13 mouse cellular contexts compared by ENCODE assay signal in genomic region chr2:58667298-58667697, GRCm38 (mm10).
A peak's percentile ranks its signal among the peaks of the same experiment; 100 is the strongest.
DNase-seq lines count a peak whose midpoint lies in the region; ATAC-seq and TF ChIP-seq lines count a peak whose summit lies in the region.
"Had no signal": no experiment of that assay in that cellular context is flagged by ENCODE, and none has a peak within 500 bp of the region (broad histone marks: within the 10 kb centered on the region; RNA-seq: fewer than 3 reads in every experiment).

No protein-coding gene starts in this region.

- ATAC-seq in midbrain, embryonic 14.5 days (ENCODE audit: low FRiP score, low TSS enrichment) = no peak
- ATAC-seq in granulocyte monocyte progenitor cell, adult 5-6 weeks (replicated peaks; ENCODE audit: poor library complexity, severe bottlenecking) = peak; percentile 37; the same call in 1 of the 2 replicates
- no peak for ATAC-seq in lung, postnatal 0 days

- H3K36me3 ChIP-seq in midbrain, embryonic 10.5 days = no peaks in the 10 kb centered on the region
- no peaks in the 10 kb centered on the region for H3K36me3 ChIP-seq in midbrain, embryonic 14.5 days (ENCODE audit: control insufficient read depth, insufficient read depth, low read length)
- no peaks in the 10 kb centered on the region for H3K36me3 ChIP-seq in lung, postnatal 0 days (ENCODE audit: insufficient read depth, low read length)
- H3K36me3 ChIP-seq: embryonic facial prominence, embryonic 13.5 days; G1E; limb, embryonic 15.5 days had no signal

- H3K9ac ChIP-seq in midbrain, embryonic 14.5 days (replicated peaks; ENCODE audit: low read length) = no peak overlapping the region
- H3K9ac ChIP-seq in lung, postnatal 0 days (replicated peaks; ENCODE audit: low read depth) = no peak overlapping the region
- H3K9ac ChIP-seq: embryonic facial prominence, embryonic 13.5 days; limb, embryonic 15.5 days had no signal

- peaks cover 7% of the 10 kb centered on the region; the same call in 1 of the 2 replicates for H3K9me3 ChIP-seq in midbrain, embryonic 10.5 days (replicated peaks)
- H3K9me3 ChIP-seq in midbrain, embryonic 14.5 days (ENCODE audit: control insufficient read depth, low read length) = peaks cover 3% of the 10 kb centered on the region; the same call in 1 of the 2 replicates
- H3K9me3 ChIP-seq in lung, postnatal 0 days (ENCODE audit: low read length) = no peaks in the 10 kb centered on the region
- H3K9me3 ChIP-seq: limb, embryonic 15.5 days had no signal

- no peaks in the 10 kb centered on the region for H3K27me3 ChIP-seq in midbrain, embryonic 10.5 days (ENCODE audit: low read depth, poor library complexity, severe bottlenecking)
- 0 out of 2 replicates have a peak, but pooled peaks cover 4% of the 10 kb centered on the region for H3K27me3 ChIP-seq in midbrain, embryonic 14.5 days (ENCODE audit: control insufficient read depth, insufficient read depth, low read length)
- H3K27me3 ChIP-seq in lung, postnatal 0 days (replicated peaks; ENCODE audit: insufficient read depth, low read length) = no peaks in the 10 kb centered on the region
- H3K27me3 ChIP-seq: limb, embryonic 15.5 days had no signal

- no peak for TF ChIP-seq CTCF in lung, postnatal 0 days (IDR thresholded peaks at IDR 0.05)

- H3K27ac ChIP-seq in midbrain, embryonic 10.5 days (replicated peaks) = no peak overlapping the region
- no peak overlapping the region for H3K27ac ChIP-seq in midbrain, embryonic 14.5 days (replicated peaks; ENCODE audit: low read depth, low read length)
- H3K27ac ChIP-seq in lung, postnatal 0 days (ENCODE audit: low read length) = no peak overlapping the region
- H3K27ac ChIP-seq: embryonic facial prominence, embryonic 13.5 days; left cerebral cortex, adult 2 months; limb, embryonic 15.5 days had no signal

- peaks cover 13% of the 10 kb centered on the region for H3K4me1 ChIP-seq in midbrain, embryonic 10.5 days
- H3K4me1 ChIP-seq in midbrain, embryonic 14.5 days (ENCODE audit: control insufficient read depth, insufficient read depth, low read length) = 0 out of 2 replicates have a peak, but pooled peaks cover 8% of the 10 kb centered on the region
- no peaks in the 10 kb centered on the region for H3K4me1 ChIP-seq in lung, postnatal 0 days (ENCODE audit: insufficient read depth, low read depth, low read length)
- H3K4me1 ChIP-seq: limb, embryonic 15.5 days had no signal

- DNase-seq in heart, adult 11 months = peak; percentile 52
- no peak for DNase-seq in heart, postnatal 36 days
- peak; percentile 6 for DNase-seq in midbrain, embryonic 10.5 days (ENCODE audit: low spot score)
- DNase-seq in midbrain, embryonic 14.5 days = no peak
- DNase-seq in cerebellum, adult 11-12 months = peak; percentile 47
- DNase-seq in frontal cortex, postnatal 14 days (ENCODE audit: low spot score in 2 of 2) = no peak
- no peak for DNase-seq in lung, postnatal 0 days (ENCODE audit: low spot score)
- DNase-seq: thymus, adult 2 months had no signal

- TF ChIP-seq EP300 in lung, postnatal 0 days (IDR thresholded peaks at IDR 0.05) = no peak

- 76% methylated on average over 3 of the region's 3 CpGs for WGBS in midbrain, embryonic 10.5 days
- WGBS in midbrain, embryonic 14.5 days = 80% methylated on average over 3 of the region's 3 CpGs
- 40% methylated on average over 3 of the region's 3 CpGs for WGBS in lung, postnatal 0 days

- no peak overlapping the region for H3K4me2 ChIP-seq in midbrain, embryonic 14.5 days (ENCODE audit: low read length)
- no peak overlapping the region for H3K4me2 ChIP-seq in lung, postnatal 0 days (replicated peaks; ENCODE audit: low read depth, low read length)
- H3K4me2 ChIP-seq: embryonic facial prominence, embryonic 13.5 days; limb, embryonic 15.5 days had no signal

- intact Hi-C loops in heart, postnatal 36 days (cut with DNase I) = loop anchor here (5.0 to 10.0 kb wide), 3 partner anchors 85 to 642 kb away; partner anchors contain the start of genes Acvr1 and Upp2

- H3K4me3 ChIP-seq in midbrain, embryonic 10.5 days = no peak overlapping the region
- no peak overlapping the region for H3K4me3 ChIP-seq in midbrain, embryonic 14.5 days (replicated peaks; ENCODE audit: low read depth, low read length)
- no peak overlapping the region for H3K4me3 ChIP-seq in lung, postnatal 0 days (ENCODE audit: low read depth, low read length)
- H3K4me3 ChIP-seq: embryonic facial prominence, embryonic 13.5 days; limb, embryonic 15.5 days had no signal

Comparison
In these comparisons a context has a peak if more than half of its experiments do, and no peak if none do; other contexts are left out.
1. DNase-seq: peak in heart, adult 11 months (single experiment), midbrain, embryonic 10.5 days (single experiment) and cerebellum, adult 11-12 months (single experiment); none in heart, postnatal 36 days (0 of 2), midbrain, embryonic 14.5 days (single experiment), frontal cortex, postnatal 14 days (0 of 2) and lung, postnatal 0 days (single experiment).